Mouse (Mus musculus) liver, adult 2 months (tissue): ENCODE results near the gene Ankrd34a. TPM values are rescaled to one million over a fixed set of nuclear protein-coding genes. Genes with fewer than 3 reads are reported as not detected.

Experiments
- DNase-seq: peaks from one replicate; pipeline ENCODE4 v3.0.0-alpha.2; 2011; ENCODE audit warnings: low read depth, low spot score; ENCODE audit errors: extremely low read depth
- H3K27ac ChIP-seq: fragments of 200-500 bp; replicated peaks from 2 replicates; pipeline ENCODE4 v1.5.1; 2012; ENCODE audit warnings: low read depth, mild to moderate bottlenecking, control low read depth, inconsistent platforms, low read length; ENCODE audit not compliant: insufficient read depth
- H3K27me3 ChIP-seq: fragments of 200-500 bp; 2 replicates; pipeline ENCODE4 v1.6.1; 2012; ENCODE audit warnings: mild to moderate bottlenecking, moderate library complexity, low read length, inconsistent platforms; ENCODE audit not compliant: control insufficient read depth, insufficient read depth
- H3K36me3 ChIP-seq: fragments of 200-500 bp; 2 replicates; pipeline ENCODE4 v1.6.1; 2012; ENCODE audit warnings: low read length, inconsistent platforms; ENCODE audit not compliant: control insufficient read depth, insufficient read depth
- H3K4me1 ChIP-seq: fragments of 200-500 bp; 2 replicates; pipeline ENCODE4 v1.6.1; 2011; ENCODE audit warnings: low read length; ENCODE audit not compliant: control insufficient read depth, insufficient read depth
- H3K4me3 ChIP-seq: fragments of 200-500 bp; 2 replicates; pipeline ENCODE4 v1.5.1; 2011; ENCODE audit warnings: low read depth, mild to moderate bottlenecking, control low read depth, low read length, moderate library complexity; ENCODE audit not compliant: insufficient read depth
- H3K79me2 ChIP-seq: fragments of 200-500 bp; 2 replicates; pipeline ENCODE4 v1.6.1; 2012; ENCODE audit warnings: inconsistent platforms, mild to moderate bottlenecking, low read length, moderate library complexity; ENCODE audit not compliant: control insufficient read depth, insufficient read depth
- H3K9ac ChIP-seq: fragments of 200-500 bp; 2 replicates; pipeline ENCODE4 v1.6.1; 2012; ENCODE audit warnings: low read depth, mild to moderate bottlenecking, control low read depth, inconsistent platforms, low read length
- CTCF ChIP-seq: fragments of 200-500 bp; IDR thresholded peaks from 2 replicates; pipeline ENCODE4 v1.5.1; 2011; ENCODE audit warnings: low read depth, low read length, control low read depth
- POLR2A ChIP-seq: fragments of 200-500 bp; IDR thresholded peaks from 2 replicates; pipeline ENCODE4 v1.6.1; 2011; ENCODE audit warnings: low read length, control low read depth; ENCODE audit not compliant: insufficient read depth; ENCODE audit errors: extremely low read depth
- WGBS: fragments of 180-500 bp; shearing (Covaris S2); methylation state at CpG from one replicate; pipeline ENCODE4 v1.1.7; 2018; 5-methylcytosine and 5-hydroxymethylcytosine counted together
- polyA plus RNA-seq: library from polyadenylated mRNA; depleted of rRNA; stranded (reverse); fragments of >200 nt; gene quantifications from 2 replicates; pipeline ENCODE4 v1.2.3, GENCODE M21; 2012; rRNA removed
- total RNA-seq: library from RNA; depleted of rRNA; stranded (reverse); fragments of >200 nt; gene quantifications from 2 replicates; pipeline ENCODE4 v1.2.3, GENCODE M21; 2014; rRNA removed

Gene Ankrd34a
- total RNA-seq = 0.07 TPM in 1 of 2 replicates, not detected in the other
- 0.05 and 0.07 TPM in 2 replicates for polyA plus RNA-seq

DNA sequence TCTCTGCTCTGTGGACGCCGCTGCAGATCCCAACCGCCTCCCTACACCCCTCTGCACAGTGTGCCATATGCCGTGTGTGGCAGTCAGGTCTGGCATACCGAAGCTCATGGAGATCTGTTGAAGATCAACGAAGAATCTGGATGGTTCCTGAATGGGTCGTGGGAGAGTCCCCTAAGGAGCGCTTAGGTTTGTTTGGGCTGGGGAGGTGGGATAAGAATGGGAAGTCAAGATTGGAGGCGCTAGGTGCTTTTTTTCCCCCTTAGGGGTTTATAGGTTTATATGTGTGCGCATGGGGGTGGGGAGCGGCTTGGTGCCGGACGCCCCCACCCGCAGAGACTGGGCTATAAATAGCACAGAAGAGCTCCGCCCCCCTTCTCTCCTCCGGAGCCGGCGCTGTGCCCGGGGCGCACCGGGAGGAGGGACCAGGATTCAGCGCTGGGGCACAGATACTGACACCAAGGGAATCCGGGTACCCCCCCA is at the start of gene Ankrd34a:
Gene Ankrd34a (plus strand): TSS at position 409 of the 480 bp plus-strand sequence.
- WGBS = 7% methylated on average over 23 of the region's 23 CpGs
- Histone ChIP-seq H3K9ac (peak within 1 kb of the TSS; percentile 12; the same call in 1 of the 2 replicates), H3K4me1 (0 out of 2 replicates have a peak, but pooled peaks cover 1% of the 10 kb centered on the region), H3K4me3 (peak within 1 kb of the TSS; percentile 32; the same call in 1 of the 2 replicates), H3K27me3 (no peaks in the 10 kb centered on the region; the same call in 1 of the 2 replicates), H3K27ac (no peak within 1 kb of the TSS), H3K79me2 (no peaks in the 10 kb centered on the region; the same call in 1 of the 2 replicates), H3K36me3 (no peaks in the 10 kb centered on the region)
- TF ChIP-seq POLR2A = no peak
- TF ChIP-seq CTCF = no peak
- no peak for DNase-seq

DNA sequence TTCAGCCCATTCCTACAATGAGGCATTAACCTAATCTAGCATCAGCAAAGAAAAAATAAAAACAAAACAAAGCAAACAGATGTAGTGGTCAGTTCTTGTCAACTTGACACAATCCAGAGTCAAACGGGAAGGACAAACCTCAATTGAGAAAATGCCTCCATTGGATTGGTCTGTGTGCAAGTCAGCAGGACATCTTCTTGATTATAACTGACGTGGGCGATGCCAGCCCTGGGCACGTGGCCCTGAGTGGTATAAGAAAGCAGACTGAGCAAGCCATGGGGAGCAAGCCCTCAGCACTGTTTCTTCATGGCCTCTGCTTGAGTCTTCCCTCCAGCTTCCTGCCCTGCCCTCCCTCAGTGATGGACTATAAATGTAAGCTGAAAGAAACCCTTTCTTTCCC is 49.6 kb upstream of the Ankrd34a start:
- no peak for DNase-seq
- H3K79me2 ChIP-seq = no peaks in the 10 kb centered on the region
- TF ChIP-seq POLR2A = no peak
- no peak for TF ChIP-seq CTCF
- H3K4me1 ChIP-seq = peaks cover 7% of the 10 kb centered on the region; the same call in 1 of the 2 replicates
- H3K27me3 ChIP-seq = no peaks in the 10 kb centered on the region
- 42% methylated on average over 4 of the region's 4 CpGs for WGBS
- H3K9ac ChIP-seq = no peak overlapping the region
- no peaks in the 10 kb centered on the region for H3K36me3 ChIP-seq
- no peak overlapping the region for H3K27ac ChIP-seq
- no peak overlapping the region for H3K4me3 ChIP-seq

DNA sequence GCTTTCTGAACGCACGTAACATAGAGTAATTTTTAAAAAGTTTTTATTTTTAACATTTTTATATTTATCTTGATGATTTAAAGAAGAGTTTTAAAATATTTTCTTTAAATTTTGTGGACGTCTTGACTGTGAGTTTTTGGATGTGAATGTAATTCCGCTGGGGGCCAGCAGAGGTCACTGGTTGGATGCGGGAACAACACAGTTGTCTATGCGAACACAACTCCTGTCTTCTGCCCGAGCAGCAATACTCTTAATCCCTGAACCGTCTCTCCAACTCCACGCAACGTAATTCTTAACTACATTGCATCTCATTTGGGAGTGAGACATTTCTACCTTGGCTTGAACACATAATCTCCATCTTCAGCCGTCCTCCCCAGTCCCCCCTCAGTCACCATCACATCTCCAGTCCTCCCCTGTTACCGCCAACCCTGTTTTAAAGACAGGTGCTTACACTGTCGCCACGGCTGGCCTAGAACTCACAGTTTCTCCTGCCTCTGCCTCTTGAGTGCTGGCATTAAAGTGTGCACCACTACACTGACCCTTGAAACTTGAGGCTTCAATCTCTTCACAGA is 49.0 kb upstream of the Ankrd34a start:
- no peak for TF ChIP-seq POLR2A
- TF ChIP-seq CTCF = peak; percentile 83

DNA sequence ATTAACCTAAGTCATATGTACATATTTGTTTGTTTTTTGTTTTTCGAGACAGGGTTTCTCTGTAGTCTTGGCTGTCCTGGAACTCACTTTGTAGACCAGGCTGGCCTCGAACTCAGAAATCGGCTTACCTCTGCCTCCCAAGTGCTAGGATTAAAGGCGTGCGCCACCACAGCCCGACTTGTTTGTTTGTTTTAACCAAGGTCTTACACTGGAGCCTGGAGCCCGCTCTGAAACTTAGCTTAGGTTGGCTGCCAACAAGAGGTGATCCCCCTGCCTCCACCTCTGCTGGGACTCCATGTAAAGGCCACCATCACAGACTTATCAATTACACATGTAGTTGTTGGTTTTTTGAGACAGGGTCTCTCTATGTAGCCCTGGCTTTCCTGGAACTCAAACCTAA is 47.6 kb upstream of the Ankrd34a start:
- no peak overlapping the region for H3K4me3 ChIP-seq
- H3K9ac ChIP-seq = no peak overlapping the region
- H3K36me3 ChIP-seq = no peaks in the 10 kb centered on the region
- WGBS = 67% methylated on average over 7 of the region's 7 CpGs
- H3K4me1 ChIP-seq = peaks cover 7% of the 10 kb centered on the region; the same call in 1 of the 2 replicates
- no peaks in the 10 kb centered on the region for H3K27me3 ChIP-seq
- no peak for DNase-seq
- H3K27ac ChIP-seq = no peak overlapping the region
- no peaks in the 10 kb centered on the region for H3K79me2 ChIP-seq
- no peak for TF ChIP-seq CTCF
- no peak for TF ChIP-seq POLR2A

More for the DNA sequence above, 49.0 kb upstream of the Ankrd34a start:
- H3K27me3 ChIP-seq = no peaks in the 10 kb centered on the region
- no peaks in the 10 kb centered on the region for H3K79me2 ChIP-seq
- no peak overlapping the region for H3K27ac ChIP-seq
- 13% methylated on average over 14 of the region's 14 CpGs for WGBS
- no peak overlapping the region for H3K9ac ChIP-seq
- peaks cover 7% of the 10 kb centered on the region; the same call in 1 of the 2 replicates for H3K4me1 ChIP-seq
- H3K36me3 ChIP-seq = no peaks in the 10 kb centered on the region
- no peak overlapping the region for H3K4me3 ChIP-seq
- no peak for DNase-seq

DNA sequence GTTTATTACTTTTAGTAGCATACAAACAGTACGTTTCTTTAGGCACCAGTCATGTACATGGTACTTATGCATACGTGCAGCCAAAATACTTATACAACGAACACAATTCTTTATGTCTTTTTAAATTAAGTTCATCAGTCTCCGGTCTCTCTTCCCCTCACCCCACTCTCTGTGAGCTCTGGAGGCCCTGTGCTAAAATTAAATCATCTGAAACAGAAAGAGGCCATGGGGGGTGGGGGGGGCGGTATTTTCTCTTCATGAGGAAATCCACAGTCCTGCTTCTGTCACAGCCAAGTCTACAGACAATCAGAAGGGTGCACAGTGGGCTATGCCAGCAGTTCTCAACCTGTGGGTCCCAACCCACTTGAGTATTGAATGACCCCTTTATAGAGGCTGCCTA is 47.1 kb upstream of the Ankrd34a start:
- peaks cover 7% of the 10 kb centered on the region; the same call in 1 of the 2 replicates for H3K4me1 ChIP-seq
- no peaks in the 10 kb centered on the region for H3K79me2 ChIP-seq
- no peaks in the 10 kb centered on the region for H3K36me3 ChIP-seq
- no peaks in the 10 kb centered on the region for H3K27me3 ChIP-seq
- no peak overlapping the region for H3K9ac ChIP-seq
- H3K27ac ChIP-seq = no peak overlapping the region
- H3K4me3 ChIP-seq = no peak overlapping the region
- 90% methylated on average over 5 of the region's 5 CpGs for WGBS
- no peak for DNase-seq
- TF ChIP-seq POLR2A = no peak
- TF ChIP-seq CTCF = no peak

DNA sequence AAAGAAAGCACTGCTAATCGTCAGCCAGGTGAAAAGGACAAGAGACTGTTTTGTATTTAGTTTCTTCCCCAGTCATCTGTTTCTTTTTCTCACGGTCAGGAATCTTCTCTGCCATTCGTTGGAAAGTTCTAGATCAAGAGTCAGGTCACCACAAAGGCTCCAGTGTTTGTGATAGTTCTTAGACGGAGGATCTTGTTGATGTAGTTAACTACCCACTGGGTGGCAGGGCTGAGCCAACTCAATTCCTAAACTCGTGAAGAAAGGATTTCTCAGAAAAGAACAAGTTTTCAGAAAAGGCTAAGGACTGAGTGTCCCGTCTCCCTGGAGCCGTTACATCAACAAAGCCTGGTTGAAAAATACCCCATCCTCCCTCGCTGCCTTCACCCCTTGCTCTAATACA is 45.2 kb upstream of the Ankrd34a start:
- no peaks in the 10 kb centered on the region for H3K36me3 ChIP-seq
- H3K79me2 ChIP-seq = no peaks in the 10 kb centered on the region
- no peak overlapping the region for H3K4me3 ChIP-seq
- no peak overlapping the region for H3K9ac ChIP-seq
- TF ChIP-seq POLR2A = no peak
- peak; percentile 44; the same call in 1 of the 2 replicates for TF ChIP-seq CTCF
- 20% methylated on average over 8 of the region's 8 CpGs for WGBS
- H3K27ac ChIP-seq = no peak overlapping the region
- H3K27me3 ChIP-seq = no peaks in the 10 kb centered on the region
- peaks cover 14% of the 10 kb centered on the region for H3K4me1 ChIP-seq
- peak; percentile 62 for DNase-seq
